Mouse (Mus musculus) adrenal gland, postnatal 14 days (tissue): ENCODE measurements at regions not wholly inside any gene's neighbourhood (a gene's known extent, or its start where the extent isn't known, plus 50 kb on each side); places are given as distances from the start of the nearest gene placed in this dataset.
A peak's percentile ranks its signal among the peaks of the same experiment; 100 is the strongest.

Experiments
- DNase-seq: peaks from one replicate; pipeline ENCODE4 v3.0.0; 2021; ENCODE audit warnings: mixed read lengths

- DNase-seq = no peak
Measured at GRCm38 (mm10) chr16:37459533-37459890, 74.8 kb upstream of the Stxbp5l start.

- no peak for DNase-seq
Measured at GRCm38 (mm10) chr16:37458592-37459532, 74.1 kb upstream of the Stxbp5l start.

- no peak for DNase-seq
Measured at GRCm38 (mm10) chr16:37455971-37456370, 71.2 kb upstream of the Stxbp5l start.

- no peak for DNase-seq
Measured at GRCm38 (mm10) chr16:37449846-37450245, 65.1 kb upstream of the Stxbp5l start.

GRCm38 (mm10) chr16:37445756-37446155 lies 61.0 kb upstream of the Stxbp5l start:
- no peak for DNase-seq

GRCm38 (mm10) chr16:37442936-37443335 lies 58.2 kb upstream of the Stxbp5l start:
- no peak for DNase-seq

- peak; percentile 12 for DNase-seq
Measured at GRCm38 (mm10) chr16:37442481-37442880, 57.7 kb upstream of the Stxbp5l start.

- peak; percentile 51 for DNase-seq
Measured at GRCm38 (mm10) chr16:37440628-37441164, 55.9 kb upstream of the Stxbp5l start.
